Mouse (Mus musculus) ovary, postnatal 10 days (tissue): ENCODE data around the gene Myo1e.

ENCODE experiments used
- DNase-seq: peaks from one replicate; pipeline ENCODE4 v3.0.0; 2022; ENCODE audit warnings: low spot score

The Myo1e gene

GRCm38 (mm10) chr9:70220461-70221170 lies 13.5 kb downstream of the Myo1e start:
- no peak for DNase-seq

GRCm38 (mm10) chr9:70223142-70223541 lies 16.0 kb downstream of the Myo1e start:
- DNase-seq: no peak

- DNase-seq: no peak
These were observed 16.9 kb downstream of the Myo1e start for GRCm38 (mm10) chr9:70224046-70224445.

- DNase-seq: no peak
These were observed 19.2 kb downstream of the Myo1e start for GRCm38 (mm10) chr9:70226359-70226758.

GRCm38 (mm10) chr9:70229823-70230222 lies 22.7 kb downstream of the Myo1e start:
- no peak for DNase-seq

- no peak for DNase-seq
These were observed 25.2 kb downstream of the Myo1e start for GRCm38 (mm10) chr9:70232044-70233010.

GRCm38 (mm10) chr9:70237136-70237535 lies 30.0 kb downstream of the Myo1e start:
- DNase-seq: no peak

GRCm38 (mm10) chr9:70237561-70237960 lies 30.4 kb downstream of the Myo1e start:
- no peak for DNase-seq

- no peak for DNase-seq
These were observed 31.2 kb downstream of the Myo1e start for GRCm38 (mm10) chr9:70238391-70238790.

- no peak for DNase-seq
These were observed 32.1 kb downstream of the Myo1e start for GRCm38 (mm10) chr9:70239229-70239628.

- no peak for DNase-seq
These were observed 33.7 kb downstream of the Myo1e start for GRCm38 (mm10) chr9:70240703-70241410.

GRCm38 (mm10) chr9:70241411-70241961 lies 34.3 kb downstream of the Myo1e start:
- no peak for DNase-seq

GRCm38 (mm10) chr9:70242112-70242862 lies 35.1 kb downstream of the Myo1e start:
- no peak for DNase-seq

GRCm38 (mm10) chr9:70243241-70243640 lies 36.1 kb downstream of the Myo1e start:
- no peak for DNase-seq

GRCm38 (mm10) chr9:70243708-70244107 lies 36.6 kb downstream of the Myo1e start:
- no peak for DNase-seq

- no peak for DNase-seq
These were observed 37.0 kb downstream of the Myo1e start for GRCm38 (mm10) chr9:70244115-70244514.

- DNase-seq: no peak
These were observed 37.9 kb downstream of the Myo1e start for GRCm38 (mm10) chr9:70245040-70245439.

GRCm38 (mm10) chr9:70246427-70246826 lies 39.3 kb downstream of the Myo1e start:
- no peak for DNase-seq

- no peak for DNase-seq
These were observed 40.9 kb downstream of the Myo1e start for GRCm38 (mm10) chr9:70248046-70248445.

GRCm38 (mm10) chr9:70248826-70249225 lies 41.7 kb downstream of the Myo1e start:
- no peak for DNase-seq
